Mouse (Mus musculus) liver, adult 2 months (tissue): Measurements from ENCODE around the gene Ctnnbl1. TPM values are rescaled to one million over a fixed set of nuclear protein-coding genes. Genes with fewer than 3 reads are reported as not detected.

Experiments
- DNase-seq: peaks from one replicate; pipeline ENCODE4 v3.0.0-alpha.2; 2011; ENCODE audit warnings: low read depth, low spot score; ENCODE audit errors: extremely low read depth
- H3K27ac ChIP-seq: fragments of 200-500 bp; replicated peaks from 2 replicates; pipeline ENCODE4 v1.5.1; 2012; ENCODE audit warnings: low read depth, mild to moderate bottlenecking, control low read depth, inconsistent platforms, low read length; ENCODE audit not compliant: insufficient read depth
- H3K27me3 ChIP-seq: fragments of 200-500 bp; 2 replicates; pipeline ENCODE4 v1.6.1; 2012; ENCODE audit warnings: mild to moderate bottlenecking, moderate library complexity, low read length, inconsistent platforms; ENCODE audit not compliant: control insufficient read depth, insufficient read depth
- H3K36me3 ChIP-seq: fragments of 200-500 bp; 2 replicates; pipeline ENCODE4 v1.6.1; 2012; ENCODE audit warnings: low read length, inconsistent platforms; ENCODE audit not compliant: control insufficient read depth, insufficient read depth
- H3K4me1 ChIP-seq: fragments of 200-500 bp; 2 replicates; pipeline ENCODE4 v1.6.1; 2011; ENCODE audit warnings: low read length; ENCODE audit not compliant: control insufficient read depth, insufficient read depth
- H3K4me3 ChIP-seq: fragments of 200-500 bp; 2 replicates; pipeline ENCODE4 v1.5.1; 2011; ENCODE audit warnings: low read depth, mild to moderate bottlenecking, control low read depth, low read length, moderate library complexity; ENCODE audit not compliant: insufficient read depth
- H3K79me2 ChIP-seq: fragments of 200-500 bp; 2 replicates; pipeline ENCODE4 v1.6.1; 2012; ENCODE audit warnings: inconsistent platforms, mild to moderate bottlenecking, low read length, moderate library complexity; ENCODE audit not compliant: control insufficient read depth, insufficient read depth
- H3K9ac ChIP-seq: fragments of 200-500 bp; 2 replicates; pipeline ENCODE4 v1.6.1; 2012; ENCODE audit warnings: low read depth, mild to moderate bottlenecking, control low read depth, inconsistent platforms, low read length
- CTCF ChIP-seq: fragments of 200-500 bp; IDR thresholded peaks from 2 replicates; pipeline ENCODE4 v1.5.1; 2011; ENCODE audit warnings: low read depth, low read length, control low read depth
- POLR2A ChIP-seq: fragments of 200-500 bp; IDR thresholded peaks from 2 replicates; pipeline ENCODE4 v1.6.1; 2011; ENCODE audit warnings: low read length, control low read depth; ENCODE audit not compliant: insufficient read depth; ENCODE audit errors: extremely low read depth
- WGBS: fragments of 180-500 bp; shearing (Covaris S2); methylation state at CpG from one replicate; pipeline ENCODE4 v1.1.7; 2018; 5-methylcytosine and 5-hydroxymethylcytosine counted together
- polyA plus RNA-seq: library from polyadenylated mRNA; depleted of rRNA; stranded (reverse); fragments of >200 nt; gene quantifications from 2 replicates; pipeline ENCODE4 v1.2.3, GENCODE M21; 2012
- total RNA-seq: library from RNA; depleted of rRNA; stranded (reverse); fragments of >200 nt; gene quantifications from 2 replicates; pipeline ENCODE4 v1.2.3, GENCODE M21; 2014

Gene Ctnnbl1
- total and polyA plus RNA-seq, 2 experiments: 10.1 to 14.4 TPM

GRCm38 (mm10) chr2:157921551-157921950 is 184.3 kb downstream of the Ctnnbl1 start:
- TF ChIP-seq POLR2A: no peak
- H3K4me3 ChIP-seq: no peak overlapping the region
- H3K79me2 ChIP-seq: no peaks in the 10 kb centered on the region
- 54% methylated on average over 7 of the region's 7 CpGs for WGBS
- H3K27ac ChIP-seq: no peak overlapping the region
- no peak for DNase-seq
- H3K9ac ChIP-seq: no peak overlapping the region
- H3K36me3 ChIP-seq: no peaks in the 10 kb centered on the region
- no peaks in the 10 kb centered on the region for H3K4me1 ChIP-seq
- no peaks in the 10 kb centered on the region; the same call in none of the 2 replicates for H3K27me3 ChIP-seq

GRCm38 (mm10) chr2:157923406-157923805 is 186.2 kb downstream of the Ctnnbl1 start:
- no peaks in the 10 kb centered on the region for H3K79me2 ChIP-seq
- H3K36me3 ChIP-seq: no peaks in the 10 kb centered on the region
- H3K4me3 ChIP-seq: no peak overlapping the region
- TF ChIP-seq POLR2A: no peak
- TF ChIP-seq CTCF: no peak
- 15% methylated on average over 7 of the region's 7 CpGs for WGBS
- no peaks in the 10 kb centered on the region for H3K4me1 ChIP-seq
- DNase-seq: no peak
- no peak overlapping the region for H3K9ac ChIP-seq
- no peak overlapping the region for H3K27ac ChIP-seq
- H3K27me3 ChIP-seq: no peaks in the 10 kb centered on the region; the same call in none of the 2 replicates

GRCm38 (mm10) chr2:157924504-157924903 is 187.3 kb downstream of the Ctnnbl1 start:
- Histone ChIP-seq H3K79me2 (no peaks in the 10 kb centered on the region), H3K4me3 (no peak overlapping the region), H3K4me1 (no peaks in the 10 kb centered on the region), H3K27me3 (no peaks in the 10 kb centered on the region; the same call in none of the 2 replicates), H3K36me3 (no peaks in the 10 kb centered on the region), H3K27ac (no peak overlapping the region), H3K9ac (no peak overlapping the region)
- no peak for DNase-seq
- WGBS: 60% methylated on average over 5 of the region's 5 CpGs
- TF ChIP-seq POLR2A (no peak), CTCF (no peak)

- no peak overlapping the region for H3K4me3 ChIP-seq
- WGBS: 67% methylated on average over 7 of the region's 7 CpGs
- H3K79me2 ChIP-seq: no peaks in the 10 kb centered on the region
- DNase-seq: no peak
- TF ChIP-seq CTCF (no peak), POLR2A (no peak)
- no peaks in the 10 kb centered on the region for H3K4me1 ChIP-seq
- H3K36me3 ChIP-seq: no peaks in the 10 kb centered on the region
- no peak overlapping the region for H3K27ac ChIP-seq
- H3K27me3 ChIP-seq: no peaks in the 10 kb centered on the region; the same call in none of the 2 replicates
- H3K9ac ChIP-seq: no peak overlapping the region
Observed at GRCm38 (mm10) chr2:157926502-157926901, 189.3 kb downstream of the Ctnnbl1 start.

GRCm38 (mm10) chr2:157926927-157927326 is 189.7 kb downstream of the Ctnnbl1 start:
- WGBS: 73% methylated on average over 3 of the region's 3 CpGs
- Histone ChIP-seq H3K4me1 (no peaks in the 10 kb centered on the region), H3K27me3 (no peaks in the 10 kb centered on the region; the same call in none of the 2 replicates), H3K36me3 (no peaks in the 10 kb centered on the region), H3K9ac (no peak overlapping the region), H3K27ac (no peak overlapping the region), H3K4me3 (no peak overlapping the region), H3K79me2 (no peaks in the 10 kb centered on the region)
- TF ChIP-seq POLR2A (no peak), CTCF (no peak)
- no peak for DNase-seq

- WGBS: 68% methylated on average over 20 of the region's 20 CpGs
- Histone ChIP-seq H3K4me1 (no peaks in the 10 kb centered on the region), H3K79me2 (no peaks in the 10 kb centered on the region), H3K4me3 (no peak overlapping the region), H3K27me3 (no peaks in the 10 kb centered on the region; the same call in 1 of the 2 replicates), H3K36me3 (no peaks in the 10 kb centered on the region), H3K27ac (no peak overlapping the region), H3K9ac (no peak overlapping the region)
- no peak for TF ChIP-seq POLR2A
- no peak for TF ChIP-seq CTCF
- DNase-seq: no peak
Observed at GRCm38 (mm10) chr2:157927397-157927796, 190.2 kb downstream of the Ctnnbl1 start.
